Mouse (Mus musculus): Measurements from ENCODE around the gene Gabpb2. TPM values are rescaled to one million over a fixed set of nuclear protein-coding genes. Genes with fewer than 3 reads are reported as not detected.
A peak's percentile ranks its signal among the peaks of the same experiment; 100 is the strongest.

The Gabpb2 gene
- polyA plus RNA-seq (2012; rRNA removed): 30.6 and 34.0 TPM in 2 replicates

DNA sequence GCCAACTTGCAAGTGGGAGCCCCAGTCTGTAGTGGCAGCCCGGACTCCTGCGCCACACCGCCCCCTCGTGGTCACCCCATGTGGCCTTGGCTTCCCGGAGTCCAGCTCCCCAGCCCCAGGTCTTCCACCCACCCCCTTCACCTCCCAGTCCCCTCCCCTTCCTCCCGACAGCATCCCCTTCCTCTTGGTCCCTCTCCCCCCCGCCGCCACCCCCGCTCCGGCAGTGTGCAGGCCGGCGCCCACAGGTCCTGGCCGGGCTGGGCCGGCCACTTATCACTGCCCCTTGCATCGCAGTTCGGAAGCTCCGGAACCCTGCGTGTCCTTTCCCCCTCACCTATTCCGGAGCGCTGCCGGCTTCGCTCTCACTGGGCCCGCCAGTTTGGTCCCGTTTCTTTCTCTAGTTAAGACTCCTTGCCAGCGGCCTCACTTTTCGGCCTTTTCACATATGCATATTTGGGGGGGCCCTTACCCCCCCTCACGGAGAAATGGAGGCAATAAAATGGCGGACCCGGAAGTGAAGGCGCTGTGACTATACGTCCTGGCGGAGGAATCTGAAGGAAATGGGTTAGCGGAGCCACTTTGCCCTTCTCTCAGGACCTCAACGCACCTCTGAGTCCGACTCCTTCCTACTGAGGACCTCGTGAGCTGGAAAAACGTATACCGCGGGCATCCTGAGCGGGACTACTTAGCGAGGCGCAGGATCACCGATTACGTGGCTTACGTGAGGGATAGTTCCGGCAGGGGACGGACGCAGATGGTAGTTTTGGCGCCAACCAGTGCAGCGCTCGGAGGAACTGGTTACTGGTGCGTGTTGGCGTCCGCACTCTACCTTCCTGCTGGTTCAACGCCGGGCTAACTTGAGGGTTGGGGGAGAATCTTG lies at the start of gene Gabpb2:
TSS of gene Gabpb2 (minus strand) at position 662 of the 880 bp plus-strand sequence.
- TF ChIP-seq CTCF (IDR thresholded peaks at IDR 0.05; ENCODE audit: borderline replicate concordance, insufficient read depth, low read depth, low read length) (peak; percentile 77), POLR2A (IDR thresholded peaks at IDR 0.05; ENCODE audit: borderline replicate concordance, insufficient read depth, low read length) (peak; percentile 72; the same call in 1 of the 2 replicates)
- Histone ChIP-seq H3K27me3 (ENCODE audit: control insufficient read depth, insufficient read depth, low read length) (no peaks in the 10 kb centered on the region), H3K4me1 (ENCODE audit: control insufficient read depth, insufficient read depth, low read length) (no peaks in the 10 kb centered on the region), H3K4me3 (replicated peaks; ENCODE audit: insufficient read depth, low read depth, low read length) (peak within 1 kb of the TSS; percentile 70), H3K27ac (ENCODE audit: insufficient read depth, low read length) (peak within 1 kb of the TSS; percentile 87)
- WGBS: under 1% methylated on average over 56 of the region's 56 CpGs
- DNase-seq: peak; percentile 92 to 94

DNA sequence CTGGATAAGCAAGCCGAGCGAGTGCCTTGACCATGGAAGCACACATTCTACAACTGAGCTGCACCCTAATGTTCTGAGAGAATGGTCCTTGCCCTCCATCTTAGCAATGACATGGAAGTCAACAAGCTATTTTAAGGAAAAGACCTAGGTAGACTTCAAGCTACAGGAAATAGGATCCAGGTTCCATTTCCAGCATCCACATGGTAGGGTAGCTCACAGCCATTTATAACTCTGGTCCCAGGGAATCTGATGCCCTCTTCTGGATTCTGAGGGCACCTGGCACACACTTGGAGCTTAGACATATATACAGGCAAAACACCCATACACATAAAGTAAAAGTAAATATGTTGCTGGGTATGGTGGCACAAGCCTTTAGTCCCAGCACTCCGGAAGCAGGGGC lies 48.3 kb upstream of the Gabpb2 start:
- Histone ChIP-seq H3K4me1 (ENCODE audit: control insufficient read depth, insufficient read depth, low read length) (peaks cover 5% of the 10 kb centered on the region; the same call in 1 of the 2 replicates), H3K27me3 (ENCODE audit: control insufficient read depth, insufficient read depth, low read length) (no peaks in the 10 kb centered on the region), H3K27ac (ENCODE audit: insufficient read depth, low read length) (no peak overlapping the region), H3K4me3 (replicated peaks; ENCODE audit: insufficient read depth, low read depth, low read length) (no peak overlapping the region)
- no peak for TF ChIP-seq CTCF (IDR thresholded peaks at IDR 0.05; ENCODE audit: borderline replicate concordance, insufficient read depth, low read depth, low read length)
- no peak for TF ChIP-seq POLR2A (IDR thresholded peaks at IDR 0.05; ENCODE audit: borderline replicate concordance, insufficient read depth, low read length)
- WGBS: 92% methylated on average over 3 of the region's 3 CpGs
- DNase-seq: no peak

- WGBS: 67% methylated on average over 1 of the region's 1 CpGs
- H3K4me3 ChIP-seq (replicated peaks; ENCODE audit: insufficient read depth, low read depth, low read length): no peak overlapping the region
- DNase-seq: no peak
- no peaks in the 10 kb centered on the region; the same call in 1 of the 2 replicates for H3K4me1 ChIP-seq (ENCODE audit: control insufficient read depth, insufficient read depth, low read length)
- no peak overlapping the region for H3K27ac ChIP-seq (ENCODE audit: insufficient read depth, low read length)
- no peak for TF ChIP-seq POLR2A (IDR thresholded peaks at IDR 0.05; ENCODE audit: borderline replicate concordance, insufficient read depth, low read length)
- no peak for TF ChIP-seq CTCF (IDR thresholded peaks at IDR 0.05; ENCODE audit: borderline replicate concordance, insufficient read depth, low read depth, low read length)
- H3K27me3 ChIP-seq (ENCODE audit: control insufficient read depth, insufficient read depth, low read length): no peaks in the 10 kb centered on the region
Observed at GRCm38 (mm10) chr3:95264724-95265123, 47.0 kb upstream of the Gabpb2 start.

- H3K27ac ChIP-seq (ENCODE audit: insufficient read depth, low read length): no peak overlapping the region
- peak; percentile 55 to 70 for DNase-seq
- WGBS: 52% methylated on average over 11 of the region's 11 CpGs
- TF ChIP-seq CTCF (IDR thresholded peaks at IDR 0.05; ENCODE audit: borderline replicate concordance, insufficient read depth, low read depth, low read length): peak; percentile 69
- no peak for TF ChIP-seq POLR2A (IDR thresholded peaks at IDR 0.05; ENCODE audit: borderline replicate concordance, insufficient read depth, low read length)
- H3K4me3 ChIP-seq (replicated peaks; ENCODE audit: insufficient read depth, low read depth, low read length): no peak overlapping the region
- H3K27me3 ChIP-seq (ENCODE audit: control insufficient read depth, insufficient read depth, low read length): no peaks in the 10 kb centered on the region
- H3K4me1 ChIP-seq (ENCODE audit: control insufficient read depth, insufficient read depth, low read length): no peaks in the 10 kb centered on the region; the same call in 1 of the 2 replicates
Observed at GRCm38 (mm10) chr3:95263089-95263739, 45.5 kb upstream of the Gabpb2 start.

DNA sequence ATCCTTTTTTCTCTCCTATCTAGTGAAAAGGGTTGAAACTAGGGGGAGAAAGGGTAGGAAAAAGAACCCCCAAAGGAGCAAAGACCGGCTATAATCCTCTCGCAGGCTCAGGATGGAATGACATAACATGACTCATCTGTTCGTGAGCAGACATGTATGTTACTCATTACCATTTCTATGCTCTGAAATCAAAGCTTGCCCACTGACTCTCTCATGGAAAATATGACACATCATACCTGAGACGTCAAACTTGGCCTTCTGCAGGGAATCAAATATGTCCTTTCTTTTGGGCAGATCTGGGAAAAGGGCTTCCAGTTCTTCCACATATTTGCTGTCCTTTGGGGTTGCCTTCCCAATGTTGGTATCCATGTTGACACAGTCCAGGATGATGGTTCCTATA lies 44.3 kb upstream of the Gabpb2 start:
- no peaks in the 10 kb centered on the region for H3K4me1 ChIP-seq (ENCODE audit: control insufficient read depth, insufficient read depth, low read length)
- no peak overlapping the region for H3K27ac ChIP-seq (ENCODE audit: insufficient read depth, low read length)
- H3K4me3 ChIP-seq (replicated peaks; ENCODE audit: insufficient read depth, low read depth, low read length): no peak overlapping the region
- no peak for DNase-seq
- H3K27me3 ChIP-seq (ENCODE audit: control insufficient read depth, insufficient read depth, low read length): no peaks in the 10 kb centered on the region
- TF ChIP-seq POLR2A (IDR thresholded peaks at IDR 0.05; ENCODE audit: borderline replicate concordance, insufficient read depth, low read length): no peak
- TF ChIP-seq CTCF (IDR thresholded peaks at IDR 0.05; ENCODE audit: borderline replicate concordance, insufficient read depth, low read depth, low read length): no peak
- WGBS: 94% methylated on average over 4 of the region's 4 CpGs

- WGBS: 86% methylated on average over 5 of the region's 5 CpGs
- Histone ChIP-seq H3K4me3 (replicated peaks; ENCODE audit: insufficient read depth, low read depth, low read length) (no peak overlapping the region), H3K27me3 (ENCODE audit: control insufficient read depth, insufficient read depth, low read length) (no peaks in the 10 kb centered on the region), H3K27ac (ENCODE audit: insufficient read depth, low read length) (no peak overlapping the region), H3K4me1 (ENCODE audit: control insufficient read depth, insufficient read depth, low read length) (no peaks in the 10 kb centered on the region)
- TF ChIP-seq POLR2A (IDR thresholded peaks at IDR 0.05; ENCODE audit: borderline replicate concordance, insufficient read depth, low read length) (no peak), CTCF (IDR thresholded peaks at IDR 0.05; ENCODE audit: borderline replicate concordance, insufficient read depth, low read depth, low read length) (no peak)
- no peak for DNase-seq
Observed at GRCm38 (mm10) chr3:95256931-95257330, 39.2 kb upstream of the Gabpb2 start.

GRCm38 (mm10) chr3:95250783-95251424 lies 33.2 kb upstream of the Gabpb2 start, which contains the start of gene Bnipl:
Gene Bnipl, minus strand, starts transcription at chr3:95251193.
- TF ChIP-seq POLR2A (IDR thresholded peaks at IDR 0.05; ENCODE audit: borderline replicate concordance, insufficient read depth, low read length) (no peak), CTCF (IDR thresholded peaks at IDR 0.05; ENCODE audit: borderline replicate concordance, insufficient read depth, low read depth, low read length) (no peak)
- Histone ChIP-seq H3K27me3 (ENCODE audit: control insufficient read depth, insufficient read depth, low read length) (no peaks in the 10 kb centered on the region), H3K4me1 (ENCODE audit: control insufficient read depth, insufficient read depth, low read length) (peaks cover 34% of the 10 kb centered on the region), H3K27ac (ENCODE audit: insufficient read depth, low read length) (peak within 1 kb of the TSS; percentile 88), H3K4me3 (replicated peaks; ENCODE audit: insufficient read depth, low read depth, low read length) (no peak within 1 kb of the TSS)
- 27% methylated on average over 7 of the region's 7 CpGs for WGBS
- DNase-seq: peak in 1 of 2 experiments; percentile 53

Data from cerebellum, adult 2 months (tissue).